Mouse (Mus musculus): Measurements from ENCODE around the gene E2f8.

E2f8 gene

DNA sequence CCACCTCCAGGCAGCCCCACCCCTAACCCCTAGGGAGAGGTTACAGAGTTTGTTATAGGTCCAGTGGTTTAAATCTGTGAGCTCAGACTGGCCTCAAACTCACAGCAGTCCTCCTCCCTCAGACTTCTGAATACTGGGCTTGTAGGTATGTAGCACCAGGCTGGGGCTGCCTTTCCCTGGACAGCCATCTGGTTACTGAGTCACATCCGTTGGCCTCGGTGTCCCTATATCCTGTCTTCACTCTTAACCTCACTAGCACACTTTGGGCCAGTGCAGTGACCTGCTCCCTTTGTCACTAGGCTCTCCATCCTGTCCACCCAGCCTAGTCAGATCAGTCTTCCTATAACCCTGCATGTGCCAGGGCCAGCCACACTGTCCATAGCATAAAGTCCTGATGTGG lies 7.4 kb upstream of the E2f8 start:
- DNase-seq, result no peak

DNA sequence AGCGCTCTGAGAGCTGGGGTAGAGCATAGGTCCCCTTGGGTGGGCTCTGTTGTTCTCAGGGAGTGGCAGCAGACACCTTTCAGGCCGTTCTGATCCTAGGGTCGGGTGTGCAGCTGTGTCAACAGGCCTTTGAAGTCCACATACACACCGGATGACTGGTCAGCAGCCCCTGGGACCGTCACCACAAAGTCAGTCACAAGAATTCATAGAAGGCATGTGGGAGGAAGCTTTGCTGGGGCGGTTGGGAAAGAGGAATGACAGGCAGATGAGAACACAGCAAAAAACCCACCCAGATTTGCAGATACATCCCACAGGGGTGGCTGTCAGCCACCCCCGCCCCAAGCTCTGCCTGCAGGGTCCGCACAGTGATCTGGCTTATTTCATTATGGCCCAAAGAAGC lies 6.6 kb upstream of the E2f8 start:
- no peak for DNase-seq

DNA sequence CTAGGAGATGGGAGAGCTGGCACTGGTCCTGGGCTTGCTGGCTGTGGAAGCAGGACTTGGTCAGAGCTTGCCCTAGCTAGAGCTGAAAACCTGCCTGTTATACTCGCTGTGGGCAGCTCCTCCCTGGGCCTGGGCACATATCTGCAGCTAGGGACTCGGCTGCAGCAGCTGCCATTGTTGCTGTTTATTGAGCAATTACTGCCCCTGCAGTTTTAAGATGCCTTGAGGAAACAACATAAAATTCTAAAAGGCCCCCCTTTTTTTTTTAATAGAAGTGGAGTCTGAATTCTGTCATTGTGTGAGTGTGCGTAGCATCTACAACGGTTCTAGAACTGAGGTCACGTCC lies 2.8 kb upstream of the E2f8 start:
- no peak for DNase-seq

DNA sequence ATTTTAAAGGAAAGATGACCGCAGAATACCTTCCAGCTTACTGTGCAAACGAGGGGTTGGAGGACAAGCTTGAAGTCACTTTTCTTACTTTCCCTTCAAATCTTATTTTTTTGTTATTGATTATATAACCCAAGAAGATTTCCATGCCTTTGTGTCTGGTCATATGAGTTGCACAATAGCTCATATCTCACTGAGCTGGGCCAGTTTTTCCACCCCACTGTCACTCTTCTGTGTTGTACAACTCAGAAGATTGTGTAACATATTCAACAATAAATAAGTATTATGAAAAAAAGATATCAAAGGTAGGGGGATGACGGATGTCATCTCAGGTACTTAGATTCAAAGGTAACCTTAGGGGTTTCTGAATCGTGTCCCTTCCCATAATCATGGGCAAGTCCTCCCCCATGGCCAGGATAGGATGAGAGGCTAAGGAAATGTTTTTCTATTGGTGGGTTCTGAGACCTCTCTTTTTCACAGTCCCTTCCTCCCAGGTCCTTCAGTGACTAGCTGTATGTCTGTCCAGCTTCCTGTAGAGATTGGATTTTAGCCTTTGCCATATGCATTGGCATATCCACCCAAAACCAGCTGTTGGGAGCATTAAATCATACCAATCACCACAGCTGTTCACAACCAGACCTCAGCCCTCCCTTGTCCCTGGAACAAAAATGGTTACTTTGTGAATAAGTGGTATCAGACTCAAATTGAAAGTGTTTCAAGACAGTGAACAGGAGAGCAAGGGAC lies 2.3 kb upstream of the E2f8 start:
- DNase-seq, result no peak

DNA sequence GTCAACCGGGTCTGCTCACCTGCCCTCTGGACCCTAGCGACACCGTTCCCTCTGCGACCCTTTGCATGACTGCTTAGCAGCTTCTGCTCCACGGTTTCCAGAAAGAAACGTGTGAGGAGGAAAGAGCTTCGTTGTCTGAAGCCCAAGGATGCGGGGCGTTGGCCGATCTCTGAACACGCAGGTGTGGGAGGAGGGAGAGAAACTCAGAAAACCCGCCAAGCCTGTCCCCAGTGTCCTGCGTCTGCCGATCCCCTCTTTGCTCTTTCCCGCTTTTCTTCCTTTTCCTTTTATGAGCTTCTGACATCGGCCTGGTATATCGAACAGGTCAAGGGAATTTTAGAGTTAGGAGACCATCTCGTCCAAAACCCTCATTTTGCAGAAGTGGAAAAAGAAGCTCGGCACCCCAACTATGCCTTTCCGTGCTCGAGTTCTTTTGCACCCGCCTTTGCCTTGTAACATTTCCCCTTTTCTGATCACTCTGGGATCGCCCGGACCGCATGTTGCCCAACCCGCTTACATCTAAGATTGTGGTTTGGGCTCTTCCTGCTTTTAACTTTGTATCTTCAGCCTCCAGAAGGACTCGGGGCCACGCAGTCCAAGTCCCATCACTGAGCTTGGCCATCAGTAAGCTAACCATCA lies 694 bp upstream of the E2f8 start:
- DNase-seq, result no peak

DNA sequence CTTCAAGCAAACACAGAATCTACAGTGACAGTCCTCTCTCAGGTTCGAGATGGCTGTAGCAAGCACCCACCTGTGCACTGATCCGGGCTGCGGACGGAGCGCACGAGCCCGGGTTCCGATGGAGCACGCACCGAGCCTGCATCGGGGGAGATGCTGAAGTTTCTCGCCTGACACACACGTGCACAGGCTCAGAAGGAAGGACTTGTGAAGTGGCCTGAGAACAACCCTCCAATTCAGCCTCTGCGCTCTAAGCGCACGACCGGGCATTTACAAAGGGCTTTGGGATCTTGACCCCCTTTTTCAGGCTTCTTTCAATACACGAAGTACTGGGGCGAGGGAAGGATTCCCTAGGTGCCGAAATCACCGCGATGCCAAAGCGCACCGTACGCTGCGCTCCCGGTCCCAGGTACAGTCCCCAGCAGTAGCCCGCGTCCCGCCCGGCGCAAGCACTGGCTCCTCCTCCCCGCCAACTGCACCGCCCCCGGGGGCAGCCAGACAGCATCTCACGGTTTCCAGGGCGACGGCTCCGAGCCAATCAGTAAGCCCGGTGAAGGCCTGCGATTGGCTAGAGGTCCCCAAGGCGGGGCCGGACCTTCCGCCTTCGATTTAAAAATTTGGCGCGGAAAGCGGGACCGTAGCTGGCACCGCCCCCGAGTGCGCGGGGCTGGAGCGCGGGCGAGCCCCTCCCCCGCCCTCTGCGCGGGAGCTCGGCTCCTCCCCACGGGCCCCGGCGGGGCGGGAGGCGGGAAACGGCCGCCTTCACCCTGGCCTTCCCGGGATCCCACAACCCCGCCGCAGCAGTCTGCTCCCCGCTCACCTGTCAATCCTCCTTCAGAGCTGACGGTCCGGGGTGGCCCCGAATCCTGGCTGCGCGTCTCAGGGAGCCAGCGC lies 560 bp downstream of the E2f8 start:
- DNase-seq, result peak; percentile 93 to 95

DNA sequence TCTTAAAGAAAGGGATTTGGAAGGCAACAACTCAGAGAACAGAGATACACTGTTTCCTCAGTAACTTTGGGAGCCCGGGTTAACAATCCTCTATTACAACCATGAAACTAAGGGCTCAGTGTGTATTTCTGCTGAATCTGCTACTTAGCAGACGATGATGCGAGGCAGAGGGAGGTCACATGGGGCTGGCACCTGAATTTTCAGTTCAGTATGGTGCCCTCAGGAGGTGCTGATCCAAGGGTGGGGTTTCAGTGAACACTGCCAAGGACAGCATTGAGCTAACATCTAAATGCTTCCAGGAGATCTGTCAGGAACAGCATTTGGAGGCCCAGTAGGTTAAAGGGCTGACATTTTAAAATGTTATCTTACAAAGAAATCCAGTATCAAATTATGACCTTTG lies 1.8 kb downstream of the E2f8 start:
- no peak for DNase-seq

DNA sequence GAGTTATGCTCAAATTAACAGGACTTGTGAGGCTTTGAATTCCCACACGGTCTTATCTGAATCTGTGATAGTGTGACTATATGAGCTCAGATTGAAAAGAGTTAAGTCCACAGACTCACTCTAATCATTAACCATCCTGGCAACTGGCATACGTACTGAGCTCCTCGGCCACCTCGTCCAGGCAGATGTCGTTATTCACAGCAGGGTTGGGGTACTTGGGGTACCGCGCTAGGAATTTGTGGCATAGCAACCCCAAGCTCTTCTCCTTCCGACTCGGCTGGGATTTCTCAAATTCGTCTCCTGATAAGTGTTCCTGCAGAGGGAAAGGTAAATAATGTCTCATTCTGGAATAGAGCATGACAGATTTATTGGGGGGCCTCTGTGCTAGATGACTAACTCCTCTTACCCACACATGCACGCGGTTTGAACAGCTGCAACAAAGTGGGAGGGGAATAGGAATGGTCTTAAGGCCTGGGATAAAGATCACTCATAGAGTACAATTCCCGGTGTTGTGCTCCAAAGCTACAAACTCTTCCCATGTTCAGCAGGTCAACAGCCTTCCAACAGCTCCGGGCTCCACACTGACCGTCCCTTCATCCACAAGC lies 3.5 kb downstream of the E2f8 start:
- DNase-seq, result no peak

DNA sequence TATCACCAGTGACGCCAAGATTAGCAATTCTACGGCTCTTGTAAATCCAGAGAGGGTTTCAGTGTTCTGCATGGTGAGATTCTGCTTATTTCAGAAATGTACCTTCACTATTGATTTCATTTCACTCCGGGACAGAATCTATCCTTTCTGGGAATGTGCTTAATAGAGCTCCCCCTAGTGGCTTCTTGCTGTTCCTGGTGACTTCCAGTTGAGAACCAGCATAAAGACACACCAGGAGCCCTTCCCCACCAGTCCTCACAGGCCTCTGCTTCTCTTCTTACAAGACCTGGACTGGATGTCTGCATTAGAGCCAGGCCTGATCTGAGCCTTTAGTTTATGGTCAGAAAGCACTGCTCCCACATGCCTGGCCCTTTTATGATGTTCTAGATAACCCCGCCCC lies 4.9 kb downstream of the E2f8 start:
- peak; percentile 35 to 67 for DNase-seq

DNA sequence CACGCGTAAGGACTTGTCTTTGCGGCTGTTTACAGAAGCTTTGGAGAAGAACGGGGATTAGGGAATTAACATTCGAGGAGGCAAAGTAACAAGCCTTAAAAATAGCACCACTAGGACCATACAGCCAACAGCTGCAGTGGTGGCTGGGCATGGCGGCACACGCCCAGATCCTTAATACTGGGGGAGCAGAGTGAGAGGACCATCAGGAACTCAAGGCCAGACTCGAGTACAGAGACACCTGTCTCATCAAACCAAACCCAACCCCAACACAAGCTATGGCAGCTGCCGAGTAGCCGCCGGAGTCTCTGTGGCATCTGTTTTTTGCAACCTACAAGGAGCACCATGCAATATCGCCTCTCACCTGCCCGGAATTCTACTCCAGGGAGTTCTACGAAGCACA lies 6.3 kb downstream of the E2f8 start:
- no peak for DNase-seq

DNA sequence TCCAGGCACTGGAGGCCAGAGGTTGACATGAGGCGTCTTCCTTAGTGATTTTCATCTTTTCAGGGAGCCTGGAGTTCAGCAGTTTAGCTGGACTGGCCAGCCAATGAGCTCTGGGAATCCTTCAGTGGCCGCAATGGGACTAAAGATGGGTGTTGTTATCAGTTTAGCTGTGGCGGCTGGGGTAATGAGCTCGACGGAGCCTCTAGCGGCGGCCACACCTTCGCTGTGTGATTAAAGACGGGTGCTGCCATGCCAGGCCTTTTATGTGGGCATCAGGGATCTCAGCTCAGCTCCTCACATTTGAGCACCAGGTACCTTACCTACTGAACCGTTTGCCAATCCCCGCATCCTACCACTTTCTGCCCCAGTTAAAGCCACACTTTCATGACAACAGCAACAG lies 10.1 kb downstream of the E2f8 start:
- no peak for DNase-seq

DNA sequence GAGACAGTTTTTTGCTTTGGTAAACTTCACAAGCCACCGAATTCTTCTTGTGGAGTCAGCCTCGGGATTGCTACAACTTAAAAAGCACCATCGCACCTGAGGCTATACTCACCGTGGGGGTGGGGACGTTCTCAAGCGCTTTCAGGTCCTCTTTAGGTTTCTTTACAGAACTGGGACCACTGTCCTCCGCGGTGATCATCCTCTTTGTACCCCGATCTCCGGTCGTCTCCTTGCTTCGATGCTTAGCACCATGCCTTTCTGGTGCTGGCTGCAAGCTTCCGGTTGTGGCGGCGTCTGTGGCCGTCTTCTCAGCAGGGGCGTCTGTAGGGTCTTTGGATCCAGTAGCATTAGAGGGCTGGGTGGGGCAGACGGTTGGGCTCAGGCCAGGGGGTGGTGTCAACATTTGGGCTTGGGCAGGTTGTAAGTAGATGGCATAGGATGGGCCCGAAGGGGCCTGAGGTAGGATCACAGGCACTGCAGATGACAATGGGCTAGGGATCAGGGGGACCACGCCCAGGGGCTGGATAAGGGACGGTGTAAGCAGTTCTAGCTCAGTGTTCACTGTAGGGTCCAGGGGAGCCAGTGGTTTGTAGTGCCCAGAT lies 10.7 kb downstream of the E2f8 start:
- no peak for DNase-seq

DNA sequence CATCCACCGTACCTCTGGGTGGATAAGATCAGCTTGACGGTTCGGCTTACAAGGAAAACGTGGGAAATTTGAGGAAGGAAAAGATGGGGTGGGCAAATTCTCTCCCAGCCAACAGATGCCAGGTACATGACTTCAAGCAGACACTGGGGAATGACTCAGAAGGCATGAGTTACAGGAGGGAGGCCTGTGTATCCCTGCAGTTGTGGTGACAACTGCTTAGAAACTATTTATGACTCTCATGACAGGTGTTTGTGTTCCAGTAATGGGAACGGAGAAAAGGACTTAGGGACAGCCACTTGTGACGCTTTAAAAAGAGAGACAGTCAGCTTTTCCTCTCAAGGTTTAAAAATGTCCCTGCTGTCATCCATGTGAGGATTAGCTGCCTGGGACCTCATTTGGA lies 11.3 kb downstream of the E2f8 start:
- DNase-seq, result no peak

DNA sequence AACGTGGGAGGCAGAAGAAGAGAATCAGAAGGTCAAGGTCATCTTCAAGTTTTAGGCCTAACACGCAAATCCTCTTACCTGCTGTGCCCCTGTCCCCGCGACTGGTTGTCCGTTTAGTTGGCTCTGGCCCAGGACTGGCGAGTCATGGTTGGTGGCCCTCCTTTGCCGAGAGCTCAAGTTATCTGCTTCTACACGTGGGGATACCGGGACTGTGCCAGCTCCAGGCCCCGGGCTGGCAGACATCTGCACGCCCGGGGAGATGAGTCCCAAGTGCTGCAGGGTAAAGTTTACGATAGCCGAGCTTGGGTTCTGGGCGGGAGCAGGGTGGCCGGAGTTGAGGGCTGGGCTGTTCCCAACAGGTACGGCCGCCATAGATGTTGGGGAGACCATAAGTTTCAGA lies 13.8 kb downstream of the E2f8 start:
- no peak for DNase-seq

DNA sequence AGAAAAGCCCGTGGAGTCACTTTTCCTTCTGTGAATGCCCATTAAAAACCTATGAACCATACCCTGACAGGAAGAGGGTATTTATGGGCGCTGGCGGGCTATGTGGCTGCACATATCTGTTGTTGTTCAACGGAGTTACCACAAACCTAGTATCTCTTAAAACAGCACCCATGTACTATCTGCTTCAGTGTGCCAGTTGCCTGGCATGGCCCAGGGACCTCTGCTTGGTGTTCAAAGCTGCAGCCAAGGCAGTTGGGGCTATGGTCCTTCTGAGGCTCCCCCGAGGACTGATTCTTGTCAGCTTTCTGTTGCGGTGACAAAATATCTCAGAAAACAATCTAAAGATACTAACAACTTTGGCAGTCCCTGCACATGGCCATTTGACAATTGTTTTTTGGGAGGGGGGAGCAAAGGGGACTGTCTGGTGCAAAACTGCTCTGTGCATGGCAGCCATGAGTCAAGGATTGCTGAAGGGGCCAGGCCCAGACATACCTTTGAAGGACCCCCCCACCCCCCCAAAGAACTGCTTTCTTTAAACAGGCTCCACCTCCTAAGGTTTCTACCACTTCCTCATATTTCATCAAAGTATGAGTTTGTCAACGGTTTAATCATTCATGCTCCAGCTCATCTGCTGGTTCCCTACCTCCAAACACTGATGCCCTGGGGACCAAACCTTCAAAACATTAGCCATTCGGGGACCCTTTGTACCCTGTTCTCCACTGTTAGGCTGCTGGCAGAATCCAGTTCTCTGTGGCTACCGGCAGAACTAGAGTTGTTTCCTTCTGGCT lies 16.5 kb downstream of the E2f8 start:
- DNase-seq, result no peak

DNA sequence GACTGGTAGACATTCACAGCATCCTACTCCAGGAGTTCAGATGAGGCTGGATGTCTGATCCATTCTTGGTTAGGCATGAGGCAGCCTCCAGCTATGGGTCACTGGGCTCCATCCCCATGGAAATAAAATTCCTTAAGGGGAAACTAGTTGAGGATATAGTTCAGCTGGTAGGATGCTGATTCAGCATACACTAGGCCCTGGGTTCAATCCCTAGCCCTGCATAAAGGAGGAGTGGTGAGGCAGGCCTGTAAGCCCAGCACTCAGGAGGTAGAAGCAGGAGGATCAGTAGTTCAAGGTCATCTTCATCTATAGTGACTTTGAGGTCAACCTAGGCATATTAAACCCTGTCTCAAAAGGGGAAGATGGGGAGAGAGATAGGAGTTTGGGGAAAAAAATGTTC lies 17.2 kb downstream of the E2f8 start:
- DNase-seq, result no peak

DNA sequence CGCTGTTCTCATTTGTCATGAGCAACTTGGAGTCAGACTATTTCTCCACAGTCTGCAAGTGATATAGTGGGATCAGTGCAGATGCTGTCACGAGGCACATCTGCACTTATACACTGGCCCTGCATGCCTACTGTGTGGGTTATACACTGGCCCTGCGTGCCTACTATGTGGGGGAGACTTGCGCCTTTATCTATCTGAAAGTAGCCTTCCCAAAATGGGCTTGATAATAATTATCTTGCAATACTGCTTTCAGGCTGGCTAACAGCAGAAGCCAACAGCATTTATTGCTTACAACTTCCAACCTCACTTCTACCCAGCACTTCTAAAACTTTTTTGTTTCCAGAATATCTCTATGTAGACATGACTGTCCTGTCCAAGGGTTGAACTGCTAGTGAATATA lies 19.6 kb downstream of the E2f8 start:
- no peak for DNase-seq

DNA sequence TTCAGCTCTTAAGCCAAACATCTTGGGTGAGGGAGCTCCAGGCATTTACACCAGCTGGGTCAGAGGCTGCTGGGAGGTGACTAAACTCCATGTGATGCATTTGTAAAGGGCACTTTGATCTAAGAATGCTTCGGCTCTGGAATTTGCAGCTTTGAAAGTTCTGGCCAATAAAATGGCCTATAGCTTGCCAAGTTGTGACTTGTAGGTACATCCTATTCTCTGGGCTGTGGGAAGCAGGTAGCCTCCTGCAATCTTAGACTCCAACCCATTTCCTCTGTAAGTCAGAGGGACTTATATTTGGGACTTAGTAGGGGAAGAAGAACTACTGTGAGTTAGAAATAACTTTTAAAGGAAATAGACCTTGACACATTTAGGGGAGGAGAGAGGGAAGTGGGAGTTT lies 20.4 kb downstream of the E2f8 start:
- DNase-seq, result no peak

DNA sequence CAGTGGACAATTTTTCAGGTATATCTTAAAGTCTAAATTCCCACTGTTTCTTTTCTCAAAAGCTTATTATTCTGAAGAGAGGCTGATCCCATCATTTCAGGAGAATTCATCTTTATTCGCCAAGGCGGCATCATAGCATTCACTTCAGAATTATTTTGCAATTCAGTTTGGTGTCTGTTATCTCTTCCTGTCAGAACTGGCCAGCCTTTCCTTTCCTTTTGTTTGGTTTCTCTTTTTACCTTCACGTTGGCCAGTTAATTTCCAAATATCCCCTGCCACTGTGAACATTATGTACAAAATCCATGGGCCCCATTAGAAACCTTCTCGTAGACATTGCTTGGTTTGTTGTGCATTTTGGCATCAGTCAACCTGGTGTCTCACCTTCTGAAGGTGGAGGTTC lies 22.0 kb downstream of the E2f8 start:
- DNase-seq, result no peak

DNA sequence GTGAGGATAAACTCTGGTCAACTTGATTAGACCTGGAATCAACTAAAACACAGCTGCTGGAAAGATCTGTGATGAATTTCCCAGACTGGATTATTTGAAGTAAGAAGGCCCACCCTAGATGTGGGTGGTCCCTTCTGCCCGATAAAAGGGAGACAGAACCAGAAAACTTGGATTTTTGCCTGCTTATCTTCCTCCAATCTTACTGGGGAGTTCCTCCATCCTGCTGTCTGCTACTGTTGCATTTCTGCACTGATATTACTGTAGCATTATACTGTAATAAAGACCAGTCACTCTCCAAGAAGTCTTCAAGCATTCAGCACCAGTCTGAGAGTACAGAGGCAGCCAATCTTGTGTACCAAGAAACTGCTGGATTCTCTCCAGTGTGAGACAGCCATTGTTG lies 23.1 kb downstream of the E2f8 start:
- no peak for DNase-seq

DNA sequence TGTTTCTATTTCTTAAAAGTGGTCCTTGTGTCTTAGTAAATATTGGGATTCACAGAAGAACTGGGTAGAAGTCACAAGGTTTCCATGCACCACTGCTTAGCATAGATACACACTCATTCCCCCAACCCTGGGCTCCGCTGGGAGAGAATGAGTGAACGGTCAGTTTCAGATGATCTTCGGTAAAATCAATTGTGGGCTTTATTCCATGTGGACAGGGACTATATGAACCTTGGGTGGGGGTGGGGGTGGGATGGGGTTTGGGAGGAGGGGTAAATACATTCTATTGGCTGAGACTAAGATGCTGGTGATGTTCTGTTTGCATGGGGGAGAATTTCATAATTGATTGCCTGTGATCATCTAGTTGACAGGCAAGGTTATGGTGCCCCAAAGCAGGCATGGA lies 25.9 kb downstream of the E2f8 start:
- no peak for DNase-seq

DNA sequence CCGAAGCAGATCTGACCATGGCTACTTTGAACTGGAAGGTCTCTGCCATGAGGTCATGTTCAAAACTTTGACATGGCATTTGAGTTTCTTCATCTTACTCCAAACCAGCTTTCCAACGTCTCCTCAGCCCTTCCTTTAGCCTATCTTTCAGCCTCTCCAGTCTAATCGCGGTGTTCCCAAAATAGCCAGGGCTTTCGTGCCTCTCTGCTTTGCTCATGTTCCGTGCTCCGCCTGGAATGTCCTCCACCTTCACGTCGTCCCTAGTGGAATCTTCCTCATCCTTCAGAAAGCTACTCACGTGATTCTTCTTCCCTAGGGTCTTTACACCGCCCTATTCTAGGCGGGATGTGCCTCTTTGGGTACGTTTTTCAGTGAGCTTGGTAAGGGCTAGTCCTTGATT lies 27.9 kb downstream of the E2f8 start:
- no peak for DNase-seq
